Mouse (Mus musculus): ENCODE results near the gene Gpr33.

DNA sequence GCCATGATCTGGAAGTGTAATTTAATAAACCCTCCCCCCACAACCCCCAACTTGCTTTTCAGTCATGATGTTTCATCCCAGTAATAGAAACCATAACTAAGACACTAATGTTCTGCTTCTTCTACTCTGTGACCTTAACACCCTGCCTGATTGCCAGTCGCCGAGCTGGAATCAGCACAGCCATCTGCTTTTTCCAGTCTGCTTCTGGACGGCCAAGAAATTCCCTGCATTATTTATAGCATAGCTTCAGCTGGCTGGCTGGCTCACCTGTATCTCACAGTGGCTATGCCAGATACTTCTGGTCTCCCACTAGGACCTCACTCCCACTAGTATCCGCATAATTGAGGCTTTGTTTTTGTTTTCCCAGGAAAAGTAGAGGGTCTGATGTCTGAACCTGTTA, 42.0 kb downstream of the Gpr33 start:
- TF ChIP-seq POLR2A (IDR thresholded peaks at IDR 0.05; ENCODE audit: insufficient read depth, low read depth, low read length) (no peak), EP300 (IDR thresholded peaks at IDR 0.05; ENCODE audit: insufficient read depth, low read depth, low read length) (no peak)
